Mouse (Mus musculus) gastrocnemius, postnatal 14 days (tissue): ENCODE results near the gene Msi1. TPM values are rescaled to one million over a fixed set of nuclear protein-coding genes. Genes with fewer than 3 reads are reported as not detected.

Source experiments
- DNase-seq: peaks from one replicate; pipeline ENCODE4 v3.0.0; 2021; ENCODE audit warnings: mixed read lengths
- intact Hi-C: fragments of 180-260 bp; cut with DNase I; formaldehyde crosslinking; loops from one replicate; pipeline ENCODE4 v1.15.1; 2025; ENCODE audit warnings: low total_unique reads
- long read RNA-seq, 2 experiments: library from polyadenylated mRNA; stranded (forward); transcript quantifications; one replicate each; pipeline ENCODE4 v2.0.0; 2021
- total RNA-seq, 2 experiments: library from RNA; stranded (reverse); gene quantifications; 2 replicates each; pipeline ENCODE4 v1.2.3; 2021

Msi1 gene
- total RNA-seq = 1 to 10 TPM; 1.0 to 1.9 TPM
- long read RNA-seq, experiment 1 = 0 reads
- long read RNA-seq, experiment 2 = 0 reads

GRCm38 (mm10) chr5:115429359-115430186 is at the start of gene Msi1:
TSS of gene Msi1 (plus strand) at chr5:115429599.
- no peak for DNase-seq
- intact Hi-C loops = no loop called here

- no peak for DNase-seq
- intact Hi-C loops = no loop called here
Measured at GRCm38 (mm10) chr5:115391935-115392334, 37.5 kb upstream of the Msi1 start.

- intact Hi-C loops = no loop called here
- no peak for DNase-seq
Measured at GRCm38 (mm10) chr5:115392969-115393368, 36.4 kb upstream of the Msi1 start.

- DNase-seq = no peak
- intact Hi-C loops = no loop called here
Measured at GRCm38 (mm10) chr5:115394223-115394622, 35.2 kb upstream of the Msi1 start.

GRCm38 (mm10) chr5:115394836-115395235 is 34.6 kb upstream of the Msi1 start:
- no peak for DNase-seq
- intact Hi-C loops = no loop called here

- intact Hi-C loops = no loop called here
Measured at GRCm38 (mm10) chr5:115396654-115397053, 32.7 kb upstream of the Msi1 start.

GRCm38 (mm10) chr5:115397839-115398780 is 31.3 kb upstream of the Msi1 start:
- intact Hi-C loops = no loop called here
- DNase-seq = no peak

More at GRCm38 (mm10) chr5:115396654-115397053, 32.7 kb upstream of the Msi1 start:
- DNase-seq = no peak

GRCm38 (mm10) chr5:115402063-115402462 is 27.3 kb upstream of the Msi1 start:
- intact Hi-C loops = no loop called here

GRCm38 (mm10) chr5:115403436-115404140 is 25.8 kb upstream of the Msi1 start:
- DNase-seq = no peak
- intact Hi-C loops = no loop called here

More at GRCm38 (mm10) chr5:115402063-115402462, 27.3 kb upstream of the Msi1 start:
- no peak for DNase-seq

- intact Hi-C loops = no loop called here
- DNase-seq = no peak
Measured at GRCm38 (mm10) chr5:115404241-115404794, 25.1 kb upstream of the Msi1 start.

- intact Hi-C loops = no loop called here
Measured at GRCm38 (mm10) chr5:115405205-115405604, 24.2 kb upstream of the Msi1 start.

GRCm38 (mm10) chr5:115408110-115408509 is 21.3 kb upstream of the Msi1 start:
- intact Hi-C loops = no loop called here
- no peak for DNase-seq

More at GRCm38 (mm10) chr5:115405205-115405604, 24.2 kb upstream of the Msi1 start:
- DNase-seq = no peak

- no peak for DNase-seq
- intact Hi-C loops = no loop called here
Measured at GRCm38 (mm10) chr5:115415111-115416085, 14.0 kb upstream of the Msi1 start.

GRCm38 (mm10) chr5:115428831-115429358 is 504 bp upstream of the Msi1 start:
- intact Hi-C loops = no loop called here
- DNase-seq = no peak

GRCm38 (mm10) chr5:115430187-115430960 is 975 bp downstream of the Msi1 start:
- DNase-seq = no peak
- intact Hi-C loops = no loop called here

GRCm38 (mm10) chr5:115431061-115431897 is 1.9 kb downstream of the Msi1 start:
- intact Hi-C loops = no loop called here
- DNase-seq = no peak
